Mouse (Mus musculus): ENCODE results near the gene Trpc5os. TPM values are rescaled to one million over a fixed set of nuclear protein-coding genes. Genes with fewer than 3 reads are reported as not detected.

Gene Trpc5os
- total RNA-seq (2023): not detected

GRCm38 (mm10) chrX:144456281-144456680 is at the start of gene Trpc5os:
Gene Trpc5os (plus strand): TSS chrX:144456581.

Other genes with a start within 250 kb of the Trpc5os start
- gene Alg13, start 138.8 kb upstream of the Trpc5os start, total RNA-seq (2023): 10 to 100 TPM; 19.5 to 24.4 TPM
- not detected for gene Trpc5, start 231.6 kb downstream of the Trpc5os start, total RNA-seq (2023)
- not detected for gene Rtl4, start 232.3 kb downstream of the Trpc5os start, total RNA-seq (2023)

Measured in T-cell, adult 66 days (primary cell).